Mouse (Mus musculus) neural tube, embryonic 11.5 days (tissue): ENCODE data around the gene Cmss1. TPM values are rescaled to one million over a fixed set of nuclear protein-coding genes. Genes with fewer than 3 reads are reported as not detected.

Source experiments
- ATAC-seq: fragments of 200-750 bp; cut with Nextera tagmentation; 2 replicates; pipeline ENCODE4 v1.8.0; 2017; ENCODE audit warnings: moderate number of reproducible peaks, mild to moderate bottlenecking, moderate TSS enrichment, moderate library complexity; ENCODE audit not compliant: insufficient read depth, low FRiP score, low TSS enrichment
- DNase-seq: peaks from one replicate; pipeline ENCODE4 v3.0.0-alpha.2; 2015; ENCODE audit warnings: low spot score
- H3K27ac ChIP-seq: fragments of 300-500 bp; sonication (generic); 2 replicates; pipeline ENCODE4 v1.5.1; 2014; ENCODE audit warnings: low read depth, mild to moderate bottlenecking, low read length
- H3K27me3 ChIP-seq: fragments of 300-500 bp; sonication (generic); 2 replicates; pipeline ENCODE4 v1.6.1; 2014; ENCODE audit warnings: mild to moderate bottlenecking, low read length, mixed read lengths; ENCODE audit not compliant: control insufficient read depth, insufficient read depth
- H3K36me3 ChIP-seq: fragments of 300-500 bp; sonication (generic); 2 replicates; pipeline ENCODE4 v1.6.1; 2014; ENCODE audit warnings: mild to moderate bottlenecking, low read length, moderate library complexity, mixed read lengths; ENCODE audit not compliant: control insufficient read depth, insufficient read depth
- H3K4me1 ChIP-seq: fragments of 300-500 bp; sonication (generic); 2 replicates; pipeline ENCODE4 v1.6.1; 2014; ENCODE audit warnings: low read length, mixed read lengths; ENCODE audit not compliant: control insufficient read depth, insufficient read depth
- H3K4me2 ChIP-seq: fragments of 300-500 bp; sonication (generic); 2 replicates; pipeline ENCODE4 v1.6.1; 2014; ENCODE audit warnings: low read depth, mild to moderate bottlenecking, moderate library complexity
- H3K4me3 ChIP-seq: fragments of 300-500 bp; sonication (generic); 2 replicates; pipeline ENCODE4 v1.5.1; 2014; ENCODE audit warnings: low read depth, low read length
- H3K9ac ChIP-seq: fragments of 300-500 bp; sonication (generic); 2 replicates; pipeline ENCODE4 v1.6.1; 2014; ENCODE audit warnings: mild to moderate bottlenecking, low read length
- H3K9me3 ChIP-seq: fragments of 300-500 bp; sonication (generic); 2 replicates; pipeline ENCODE4 v1.6.1; 2016; ENCODE audit warnings: low read length; ENCODE audit not compliant: control insufficient read depth
- WGBS: fragments of 180-500 bp; shearing (Covaris S2); extraction: QIAGEN DNeasy Blood & Tissue Kit; methylation state at CpG from one replicate; pipeline ENCODE4 v1.1.7; 2014; 5-methylcytosine and 5-hydroxymethylcytosine counted together
- polyA plus RNA-seq: library from polyadenylated mRNA; unstranded; fragments of >200 nt; fragmentation: Nextera tagmentation; extraction: Ambion mirVana; gene quantifications from 2 replicates; pipeline ENCODE4 v1.2.1, GENCODE M21; 2014

Gene Cmss1
- polyA plus RNA-seq, 1 experiment from 2014 or later, result 40.6 TPM

DNA sequence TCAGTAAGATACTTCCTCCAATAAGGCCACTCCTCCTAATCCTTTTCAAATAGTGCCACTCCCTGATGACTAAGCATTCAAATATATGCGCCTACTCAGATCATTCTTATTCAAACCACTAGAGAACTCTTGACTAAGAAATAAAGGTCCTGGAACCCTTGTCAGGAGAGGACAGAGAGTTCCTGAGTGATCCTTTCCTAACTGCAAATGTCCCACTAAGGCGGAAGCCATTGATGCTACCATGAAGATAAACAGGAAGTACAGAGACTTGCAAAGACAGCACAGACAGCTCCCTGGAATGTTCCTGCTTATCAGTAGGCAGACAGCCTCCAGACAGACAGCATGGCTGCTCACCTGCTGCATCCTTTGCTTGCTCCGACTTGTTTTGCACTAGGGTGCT lies 63.4 kb downstream of the Cmss1 start:
- DNase-seq (no peak), ATAC-seq (no peak)
- 94% methylated on average over 3 of the region's 3 CpGs for WGBS
- no peaks in the 10 kb centered on the region for H3K36me3 ChIP-seq
- no peaks in the 10 kb centered on the region for H3K27me3 ChIP-seq
- H3K27ac ChIP-seq, result no peak overlapping the region
- H3K4me2 ChIP-seq, result no peak overlapping the region
- no peak overlapping the region for H3K9ac ChIP-seq
- no peaks in the 10 kb centered on the region for H3K4me1 ChIP-seq
- H3K4me3 ChIP-seq, result no peak overlapping the region
- H3K9me3 ChIP-seq, result no peaks in the 10 kb centered on the region

DNA sequence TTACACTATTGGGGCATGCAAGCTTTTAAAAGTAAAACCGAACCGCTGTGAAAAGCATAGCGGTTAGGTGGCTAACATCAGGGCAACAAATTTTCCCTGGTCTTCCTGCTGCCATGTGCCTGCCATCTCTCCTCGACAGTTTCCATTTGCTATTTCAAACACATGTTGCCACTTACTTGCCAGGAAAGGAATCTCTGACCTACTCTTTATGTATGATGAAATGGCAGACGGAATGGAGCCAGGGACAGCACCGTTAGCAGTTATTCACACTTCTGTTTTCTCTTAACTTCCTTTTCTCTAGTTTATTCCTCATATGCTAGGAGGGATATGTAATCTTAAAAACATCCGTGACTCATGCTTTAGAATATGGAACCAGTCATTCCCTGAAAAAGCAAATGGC lies 70.2 kb downstream of the Cmss1 start:
- no peak overlapping the region for H3K4me3 ChIP-seq
- DNase-seq (no peak), ATAC-seq (no peak)
- no peaks in the 10 kb centered on the region for H3K9me3 ChIP-seq
- no peak overlapping the region for H3K9ac ChIP-seq
- 84% methylated on average over 7 of the region's 7 CpGs for WGBS
- no peaks in the 10 kb centered on the region for H3K36me3 ChIP-seq
- no peak overlapping the region for H3K4me2 ChIP-seq
- H3K27ac ChIP-seq, result no peak overlapping the region
- H3K27me3 ChIP-seq, result no peaks in the 10 kb centered on the region
- no peaks in the 10 kb centered on the region for H3K4me1 ChIP-seq

DNA sequence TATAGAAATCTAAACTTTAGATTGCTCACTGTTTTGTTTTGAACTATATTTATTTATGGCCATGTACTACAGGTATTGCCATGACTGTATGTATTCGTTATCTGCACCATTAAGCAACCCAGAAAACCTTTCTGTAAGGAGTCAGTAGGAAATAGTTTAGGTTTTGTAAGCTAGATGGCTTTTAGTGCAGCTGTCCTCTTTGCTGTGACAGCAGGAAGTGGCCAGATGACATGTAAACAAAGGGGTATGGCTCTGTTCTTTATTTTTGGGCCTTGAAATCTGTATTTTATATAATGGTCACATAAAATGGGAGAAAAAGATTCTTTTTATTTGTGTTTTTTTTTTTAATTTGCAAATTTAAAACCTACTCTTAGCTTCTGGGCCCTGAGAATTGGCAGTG lies 71.9 kb downstream of the Cmss1 start:
- Histone ChIP-seq H3K27ac (no peak overlapping the region), H3K4me3 (no peak overlapping the region), H3K9ac (no peak overlapping the region), H3K4me1 (no peaks in the 10 kb centered on the region), H3K36me3 (no peaks in the 10 kb centered on the region), H3K27me3 (no peaks in the 10 kb centered on the region), H3K4me2 (no peak overlapping the region), H3K9me3 (no peaks in the 10 kb centered on the region)
- 85% methylated on average over 1 of the region's 1 CpGs for WGBS
- ATAC-seq, result no peak
- no peak for DNase-seq

DNA sequence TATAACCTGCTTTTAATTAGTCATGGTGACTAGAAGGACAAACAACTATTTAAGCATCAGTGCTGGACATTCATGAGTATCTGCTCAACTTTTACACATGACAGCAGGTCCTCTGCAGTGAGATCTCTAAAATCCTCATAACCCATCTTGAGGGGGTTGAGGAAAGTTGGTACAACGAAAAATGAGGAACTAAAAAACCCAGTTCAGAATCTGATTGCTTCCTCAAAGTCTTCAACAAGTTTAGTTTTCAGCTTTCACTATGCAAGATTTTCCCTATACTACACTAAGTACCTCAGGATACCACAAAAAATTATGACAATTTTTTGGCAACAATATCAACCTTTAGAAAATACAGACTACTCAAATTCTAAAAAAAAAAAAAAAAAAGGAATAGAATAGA lies 72.3 kb downstream of the Cmss1 start:
- 81% methylated on average over 1 of the region's 1 CpGs for WGBS
- Histone ChIP-seq H3K27me3 (no peaks in the 10 kb centered on the region), H3K4me3 (no peak overlapping the region), H3K27ac (no peak overlapping the region), H3K4me2 (no peak overlapping the region), H3K9ac (no peak overlapping the region), H3K36me3 (no peaks in the 10 kb centered on the region), H3K9me3 (no peaks in the 10 kb centered on the region), H3K4me1 (no peaks in the 10 kb centered on the region)
- no peak for DNase-seq
- ATAC-seq, result no peak

DNA sequence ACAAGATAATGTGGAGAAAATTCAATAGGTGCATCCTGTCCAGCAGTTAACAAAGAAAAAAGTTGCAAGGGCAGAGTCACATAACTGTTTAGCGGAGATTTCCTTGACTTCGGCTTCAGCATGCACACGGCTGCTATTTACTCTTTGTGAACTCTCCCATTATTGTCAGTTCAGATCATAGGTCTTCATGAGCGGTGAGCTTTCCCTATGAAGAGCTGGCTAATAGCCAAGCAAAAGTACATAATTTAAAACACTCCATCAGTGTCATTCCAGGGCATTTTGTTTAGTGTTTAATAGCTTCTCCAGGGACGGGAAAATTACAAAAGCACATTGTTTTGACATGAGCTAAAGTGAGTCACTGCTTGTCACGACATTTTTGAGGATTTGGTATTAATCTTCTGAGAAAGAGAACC lies 74.6 kb downstream of the Cmss1 start:
- Histone ChIP-seq H3K27me3 (no peaks in the 10 kb centered on the region), H3K4me2 (no peak overlapping the region), H3K9me3 (no peaks in the 10 kb centered on the region), H3K27ac (no peak overlapping the region), H3K4me3 (no peak overlapping the region), H3K4me1 (no peaks in the 10 kb centered on the region), H3K9ac (no peak overlapping the region), H3K36me3 (no peaks in the 10 kb centered on the region)
- WGBS, result 15% methylated on average over 6 of the region's 6 CpGs
- no peak for ATAC-seq
- no peak for DNase-seq

DNA sequence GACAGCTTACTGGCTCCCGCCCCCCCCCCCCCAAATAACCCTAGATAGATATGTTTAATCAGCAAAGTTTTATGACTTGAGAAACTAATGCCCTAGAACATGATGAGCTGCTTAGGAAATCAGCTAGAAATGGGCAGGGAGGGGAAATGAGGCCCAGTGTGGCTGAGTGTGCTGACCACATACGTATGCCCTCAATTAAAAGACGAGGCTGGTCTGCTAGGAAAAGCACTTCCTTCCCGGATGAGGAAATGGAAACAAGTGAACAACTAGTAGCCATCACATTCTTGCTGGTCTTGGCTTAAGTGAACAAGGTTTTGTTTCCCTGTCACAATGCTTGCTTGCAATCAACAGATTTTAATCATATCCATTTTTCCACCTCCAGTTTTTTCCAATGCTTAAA lies 76.1 kb downstream of the Cmss1 start:
- 90% methylated on average over 4 of the region's 4 CpGs for WGBS

DNA sequence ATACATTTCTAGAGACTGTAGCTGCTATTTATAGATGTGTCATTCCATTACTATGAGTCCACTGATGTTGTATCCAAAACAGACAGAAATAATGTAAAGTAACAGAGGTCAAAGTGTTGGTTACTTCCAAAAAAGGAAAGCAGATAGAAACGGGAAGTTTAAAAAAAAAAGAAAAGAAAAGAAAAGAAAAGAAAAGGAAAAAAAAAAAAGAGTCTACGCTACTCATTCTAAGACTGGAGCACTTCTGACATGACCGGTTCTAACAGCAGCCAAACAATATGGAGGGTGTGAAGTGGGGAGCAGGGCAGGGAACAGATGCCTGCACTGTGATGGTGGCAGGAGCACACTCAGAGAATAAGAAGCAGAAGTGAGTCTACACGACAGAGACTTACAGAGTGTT lies 78.2 kb downstream of the Cmss1 start:
- no peak for ATAC-seq
- Histone ChIP-seq H3K9me3 (no peaks in the 10 kb centered on the region), H3K27ac (no peak overlapping the region), H3K36me3 (no peaks in the 10 kb centered on the region), H3K4me1 (no peaks in the 10 kb centered on the region), H3K27me3 (no peaks in the 10 kb centered on the region), H3K4me3 (no peak overlapping the region), H3K4me2 (no peak overlapping the region), H3K9ac (no peak overlapping the region)
- no peak for DNase-seq
- 79% methylated on average over 4 of the region's 4 CpGs for WGBS

More for the DNA sequence above, 76.1 kb downstream of the Cmss1 start:
- Histone ChIP-seq H3K4me1 (no peaks in the 10 kb centered on the region), H3K27me3 (no peaks in the 10 kb centered on the region), H3K4me3 (no peak overlapping the region), H3K9ac (no peak overlapping the region), H3K4me2 (no peak overlapping the region), H3K36me3 (no peaks in the 10 kb centered on the region), H3K9me3 (no peaks in the 10 kb centered on the region), H3K27ac (no peak overlapping the region)
- ATAC-seq, result no peak
- no peak for DNase-seq

DNA sequence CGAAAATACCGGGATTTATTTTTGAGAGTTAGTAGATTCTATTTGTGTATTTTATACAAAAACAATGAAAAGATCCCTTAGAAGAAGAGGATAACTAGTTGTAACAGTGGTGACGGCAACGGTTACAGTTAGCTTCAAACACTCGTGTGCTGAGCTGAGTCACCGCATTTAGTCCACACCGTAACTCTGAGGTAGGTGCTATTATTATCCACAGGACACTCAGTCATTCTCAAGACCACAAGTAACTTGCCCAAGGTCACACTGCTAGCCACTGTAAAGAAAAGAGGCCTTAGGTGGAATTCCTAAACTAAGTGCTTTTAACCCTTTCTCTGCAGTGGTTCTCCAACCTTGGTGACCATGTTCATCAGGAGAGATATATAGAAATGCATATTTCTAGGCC lies 79.8 kb downstream of the Cmss1 start:
- Histone ChIP-seq H3K4me2 (no peak overlapping the region), H3K4me3 (no peak overlapping the region), H3K4me1 (no peaks in the 10 kb centered on the region), H3K9ac (no peak overlapping the region), H3K36me3 (no peaks in the 10 kb centered on the region), H3K9me3 (no peaks in the 10 kb centered on the region), H3K27me3 (no peaks in the 10 kb centered on the region), H3K27ac (no peak overlapping the region)
- no peak for ATAC-seq
- WGBS, result 92% methylated on average over 7 of the region's 7 CpGs
- no peak for DNase-seq

DNA sequence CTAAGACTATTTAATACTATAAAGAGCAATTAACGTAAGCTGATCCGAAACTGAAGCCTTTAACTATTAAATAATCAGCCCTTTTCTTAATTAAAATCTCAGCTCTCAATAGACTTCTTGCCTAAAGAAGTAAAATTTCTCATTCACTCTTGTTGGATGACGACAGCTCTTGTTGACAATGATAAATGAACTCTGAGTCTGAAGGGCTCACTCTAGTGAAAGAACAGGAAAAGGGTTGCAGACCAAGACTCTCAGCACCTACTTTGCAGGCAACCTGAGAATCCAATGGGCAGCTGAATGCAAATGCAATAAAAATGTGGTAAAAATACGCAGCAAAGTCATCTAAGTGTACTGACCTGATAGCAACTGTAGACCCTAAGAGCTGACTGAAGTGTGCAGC lies 81.2 kb downstream of the Cmss1 start:
- DNase-seq (no peak), ATAC-seq (no peak)
- Histone ChIP-seq H3K27ac (no peak overlapping the region), H3K27me3 (no peaks in the 10 kb centered on the region), H3K4me1 (no peaks in the 10 kb centered on the region), H3K9me3 (no peaks in the 10 kb centered on the region), H3K4me3 (no peak overlapping the region), H3K9ac (no peak overlapping the region), H3K4me2 (no peak overlapping the region), H3K36me3 (no peaks in the 10 kb centered on the region)
- WGBS, result 74% methylated on average over 4 of the region's 4 CpGs
